In the genomic region with DNA sequence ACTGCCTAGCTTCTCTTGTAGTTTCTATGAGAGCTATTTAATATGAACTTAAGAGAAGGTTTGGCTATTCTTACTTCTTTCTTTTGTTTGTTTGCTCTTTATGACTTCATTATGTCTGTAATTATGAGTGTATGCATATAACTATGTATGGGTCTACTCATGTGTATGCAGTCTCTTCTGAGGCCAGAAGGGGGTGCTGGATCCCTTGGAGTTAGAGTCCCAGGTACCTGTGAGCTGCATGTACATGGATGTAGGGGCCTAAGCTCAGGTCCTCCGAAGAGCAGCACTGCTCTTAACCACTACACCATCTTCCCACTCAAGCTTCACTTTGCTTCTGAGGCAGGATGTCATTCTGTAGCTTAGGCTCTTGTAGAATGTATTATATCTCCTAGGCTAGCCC, we compare ENCODE assay signal across 9 mouse cellular contexts. TPM values are rescaled to one million over a fixed set of nuclear protein-coding genes. Genes with fewer than 3 reads are reported as not detected.
A peak's percentile ranks its signal among the peaks of the same experiment; 100 is the strongest.
DNase-seq lines count a peak whose midpoint lies in the region; ATAC-seq and TF ChIP-seq lines count a peak whose summit lies in the region.
"Had no signal": no experiment of that assay in that cellular context is flagged by ENCODE, and none has a peak within 500 bp of the region (broad histone marks: within the 10 kb centered on the region; RNA-seq: fewer than 3 reads in every experiment).

No protein-coding gene starts in this region.

- H3K9me3 ChIP-seq in MEL (replicated peaks; ENCODE audit: insufficient read depth, low read length), result no peaks in the 10 kb centered on the region
- no peaks in the 10 kb centered on the region for H3K9me3 ChIP-seq in hindbrain, embryonic 13.5 days

- H3K4me1 ChIP-seq in MEL (ENCODE audit: control insufficient read depth in 1 of 2, insufficient read depth in 2 of 2, low read length in 2 of 2), result peaks cover 4 to 6% of the 10 kb centered on the region in 2 experiments; a peak in 3 of 4 replicates
- H3K4me1 ChIP-seq in hindbrain, embryonic 13.5 days (replicated peaks), result peaks cover 13% of the 10 kb centered on the region

- H3K79me2 ChIP-seq in MEL (ENCODE audit: control insufficient read depth, insufficient read depth, low read length, poor library complexity), result peaks cover 6% of the 10 kb centered on the region

- no peak overlapping the region for H3K9ac ChIP-seq in MEL (ENCODE audit: control insufficient read depth, low read depth, low read length, poor library complexity, severe bottlenecking)
- H3K9ac ChIP-seq in hindbrain, embryonic 13.5 days, result no peak overlapping the region

- peak; percentile 84 for ATAC-seq in granulocyte monocyte progenitor cell, adult 5-6 weeks (replicated peaks; ENCODE audit: poor library complexity, severe bottlenecking)
- ATAC-seq in megakaryocyte-erythroid progenitor cell, adult 5-6 weeks (replicated peaks; ENCODE audit: low FRiP score, low TSS enrichment, poor library complexity, severe bottlenecking), result peak; percentile 90
- no peak for ATAC-seq in hindbrain, embryonic 13.5 days (ENCODE audit: low FRiP score)
- ATAC-seq: midbrain, embryonic 16.5 days had no signal

- TF ChIP-seq POLR2A in MEL (IDR thresholded peaks at IDR 0.05; ENCODE audit: control insufficient read depth in 1 of 2, insufficient read depth in 1 of 2, low read depth in 1 of 2, low read length in 2 of 2, poor library complexity in 1 of 2), result no peak

- peak; percentile 40 for TF ChIP-seq CTCF in left cerebral cortex, adult 2 months (IDR thresholded peaks at IDR 0.05)
- peak; percentile 46 to 69 (median 67) for TF ChIP-seq CTCF in MEL (IDR thresholded peaks at IDR 0.05 in 2 of 3, conservative IDR thresholded peaks at IDR 0.05 in 1 of 3; ENCODE audit: control insufficient read depth in 1 of 3, insufficient read depth in 1 of 3, low read depth in 2 of 3, low read length in 3 of 3, poor library complexity in 1 of 3, severe bottlenecking in 1 of 3)

- no peak overlapping the region for H3K4me3 ChIP-seq in left cerebral cortex, adult 2 months
- no peak overlapping the region for H3K4me3 ChIP-seq in MEL (ENCODE audit: control insufficient read depth in 1 of 2, insufficient read depth in 1 of 2, low read depth in 2 of 2, low read length in 2 of 2)
- H3K4me3 ChIP-seq in hindbrain, embryonic 13.5 days, result no peak overlapping the region

- H3K36me3 ChIP-seq in MEL (ENCODE audit: control insufficient read depth in 1 of 2, insufficient read depth in 2 of 2, low read length in 2 of 2), result peaks cover 5 to 9% of the 10 kb centered on the region in 2 experiments
- peaks cover 78% of the 10 kb centered on the region for H3K36me3 ChIP-seq in hindbrain, embryonic 13.5 days

- no peak overlapping the region for H3K4me2 ChIP-seq in hindbrain, embryonic 13.5 days

- 95% methylated on average over 1 of the region's 1 CpGs for WGBS in hindbrain, embryonic 13.5 days

- no peak for TF ChIP-seq EP300 in MEL (IDR thresholded peaks at IDR 0.05; ENCODE audit: low read depth in 1 of 2, low read length in 2 of 2)

- peak; percentile 47 for TF ChIP-seq RAD21 in MEL (IDR thresholded peaks at IDR 0.05; ENCODE audit: low read depth, low read length)

- DNase-seq in left cerebral cortex, adult 2 months (ENCODE audit: extremely low spot score in 1 of 2, low spot score in 2 of 2), result no peak
- DNase-seq in left cerebral cortex, postnatal 10 days (ENCODE audit: extremely low spot score in 1 of 2, low spot score in 2 of 2), result no peak
- peak; percentile 75 for DNase-seq in MEL (ENCODE audit: low read depth, low spot score)
- DNase-seq in heart, adult 9 months (ENCODE audit: low spot score in 2 of 2), result no peak
- DNase-seq in layer of hippocampus, postnatal 36 days, result no peak

- no peaks in the 10 kb centered on the region for H3K27me3 ChIP-seq in MEL (ENCODE audit: control insufficient read depth in 1 of 2, insufficient read depth in 2 of 2, low read length in 2 of 2)
- H3K27me3 ChIP-seq in hindbrain, embryonic 13.5 days, result no peaks in the 10 kb centered on the region

- H3K27ac ChIP-seq in left cerebral cortex, adult 2 months, result no peak overlapping the region
- H3K27ac ChIP-seq in MEL (ENCODE audit: control insufficient read depth, low read depth, low read length), result no peak overlapping the region
- no peak overlapping the region for H3K27ac ChIP-seq in hindbrain, embryonic 13.5 days

- intact Hi-C loops in left cerebral cortex, adult 2 months (cut with DNase I), result no loop called here
- intact Hi-C loops in left cerebral cortex, postnatal 10 days (cut with DNase I), result no loop called here

TF ChIP-seq in MEL, 35 proteins besides CTCF, POLR2A, EP300 and RAD21:
- peak; percentile 53 for TF ChIP-seq SMC3 (IDR thresholded peaks at IDR 0.05; ENCODE audit: low read depth, low read length)
- TF ChIP-seq ZC3H11A (IDR thresholded peaks at IDR 0.05; ENCODE audit: low read depth, low read length), result peak; percentile 22; the same call in 1 of the 2 replicates
- TF ChIP-seq TCF12 (IDR thresholded peaks at IDR 0.05; ENCODE audit: low read depth, low read length), result no peak

RNA-seq across cellular contexts. Expression of a gene that starts 5.3 kb away (rescaled TPM):
- total RNA-seq in left cerebral cortex, adult 2 months (2021), result 10 to 100 TPM; 79.0 to 79.7 TPM
- total RNA-seq in left cerebral cortex, postnatal 10 days (2021), result 10 to 100 TPM; 66.9 to 71.9 TPM
- 38.5 and 39.1 TPM in 2 replicates for total RNA-seq in MEL (2012; rRNA removed)
- 10 to 100 TPM in 1 of 2 experiments, not detected in 1; 34.7 TPM for polyA plus RNA-seq in MEL (2012; ENCODE audit: insufficient read depth in 1 of 2, insufficient read length in 2 of 2, low read depth in 1 of 2, low replicate concordance in 2 of 2, missing spikeins in 1 of 2)
- total RNA-seq in granulocyte monocyte progenitor cell, adult 5-6 weeks (2014; fragmentation: Nextera tagmentation), result 29.9 and 35.6 TPM in 2 replicates
- 57.8 and 87.8 TPM in 2 replicates for total RNA-seq in granulocyte monocyte progenitor cell, adult 5-6 weeks (2017)
- total RNA-seq in megakaryocyte-erythroid progenitor cell, adult 5-6 weeks (2014; fragmentation: Nextera tagmentation), result 24.2 and 31.7 TPM in 2 replicates
- total RNA-seq in megakaryocyte-erythroid progenitor cell, adult 5-6 weeks (2017), result 74.8 and 110 TPM in 2 replicates
- 174 and 178 TPM in 2 replicates for polyA plus RNA-seq in hindbrain, embryonic 13.5 days (2015; fragmentation: Nextera tagmentation; extraction: Ambion mirVana)
- total RNA-seq in layer of hippocampus, postnatal 36 days (2021), result 10 to 100 TPM; 87.9 to 89.4 TPM

RNA-seq across cellular contexts. Expression of a gene that starts 5.4 kb away (rescaled TPM):
- 100 to 1,000 TPM; 164 to 181 TPM for total RNA-seq in left cerebral cortex, adult 2 months (2021)
- total RNA-seq in left cerebral cortex, postnatal 10 days (2021), result 100 to 1,000 TPM; 167 to 168 TPM
- total RNA-seq in MEL (2012; rRNA removed), result 175 and 194 TPM in 2 replicates
- 100 to 1,000 TPM in 1 of 2 experiments, not detected in 1; 235 TPM for polyA plus RNA-seq in MEL (2012; ENCODE audit: insufficient read depth in 1 of 2, insufficient read length in 2 of 2, low read depth in 1 of 2, low replicate concordance in 2 of 2, missing spikeins in 1 of 2)
- total RNA-seq in granulocyte monocyte progenitor cell, adult 5-6 weeks (2014; fragmentation: Nextera tagmentation), result 135 and 146 TPM in 2 replicates
- total RNA-seq in granulocyte monocyte progenitor cell, adult 5-6 weeks (2017), result 325 and 367 TPM in 2 replicates
- total RNA-seq in megakaryocyte-erythroid progenitor cell, adult 5-6 weeks (2014; fragmentation: Nextera tagmentation), result 224 and 246 TPM in 2 replicates
- 650 and 683 TPM in 2 replicates for total RNA-seq in megakaryocyte-erythroid progenitor cell, adult 5-6 weeks (2017)
- 201 and 205 TPM in 2 replicates for polyA plus RNA-seq in hindbrain, embryonic 13.5 days (2015; fragmentation: Nextera tagmentation; extraction: Ambion mirVana)
- total RNA-seq in layer of hippocampus, postnatal 36 days (2021), result 100 to 1,000 TPM; 148 to 156 TPM

RNA-seq across cellular contexts. Expression of a gene that starts 17.2 kb away (rescaled TPM):
- 10 to 100 TPM; 69.2 to 76.6 TPM for total RNA-seq in left cerebral cortex, adult 2 months (2021)
- total RNA-seq in left cerebral cortex, postnatal 10 days (2021), result 10 to 100 TPM; 58.8 to 59.4 TPM
- 54.9 and 56.6 TPM in 2 replicates for total RNA-seq in MEL (2012; rRNA removed)
- 10 to 100 TPM in 1 of 2 experiments, not detected in 1; 72.6 TPM for polyA plus RNA-seq in MEL (2012; ENCODE audit: insufficient read depth in 1 of 2, insufficient read length in 2 of 2, low read depth in 1 of 2, low replicate concordance in 2 of 2, missing spikeins in 1 of 2)
- 60.0 and 67.3 TPM in 2 replicates for total RNA-seq in granulocyte monocyte progenitor cell, adult 5-6 weeks (2014; fragmentation: Nextera tagmentation)
- 63.7 and 66.7 TPM in 2 replicates for total RNA-seq in granulocyte monocyte progenitor cell, adult 5-6 weeks (2017)
- 75.8 and 103 TPM in 2 replicates for total RNA-seq in megakaryocyte-erythroid progenitor cell, adult 5-6 weeks (2014; fragmentation: Nextera tagmentation)
- 74.3 and 77.6 TPM in 2 replicates for total RNA-seq in megakaryocyte-erythroid progenitor cell, adult 5-6 weeks (2017)
- 107 and 110 TPM in 2 replicates for polyA plus RNA-seq in hindbrain, embryonic 13.5 days (2015; fragmentation: Nextera tagmentation; extraction: Ambion mirVana)
- 10 to 100 TPM; 66.1 to 76.4 TPM for total RNA-seq in layer of hippocampus, postnatal 36 days (2021)

RNA-seq across cellular contexts. Expression of a gene that starts 33.7 kb away (rescaled TPM):
- total RNA-seq in left cerebral cortex, adult 2 months (2021), result not detected
- not detected for total RNA-seq in left cerebral cortex, postnatal 10 days (2021)
- total RNA-seq in MEL (2012; rRNA removed), result 1.4 TPM in 1 of 2 replicates, not detected in the other
- under 1 TPM in 1 of 2 experiments, not detected in 1; 0.19 TPM for polyA plus RNA-seq in MEL (2012; ENCODE audit: insufficient read depth in 1 of 2, insufficient read length in 2 of 2, low read depth in 1 of 2, low replicate concordance in 2 of 2, missing spikeins in 1 of 2)
- total RNA-seq in granulocyte monocyte progenitor cell, adult 5-6 weeks (2014; fragmentation: Nextera tagmentation), result not detected in 2 replicates
- total RNA-seq in granulocyte monocyte progenitor cell, adult 5-6 weeks (2017), result not detected in 2 replicates
- total RNA-seq in megakaryocyte-erythroid progenitor cell, adult 5-6 weeks (2014; fragmentation: Nextera tagmentation), result not detected in 2 replicates
- total RNA-seq in megakaryocyte-erythroid progenitor cell, adult 5-6 weeks (2017), result not detected in 2 replicates
- not detected in 2 replicates for polyA plus RNA-seq in hindbrain, embryonic 13.5 days (2015; fragmentation: Nextera tagmentation; extraction: Ambion mirVana)
- total RNA-seq in layer of hippocampus, postnatal 36 days (2021), result not detected
- polyA plus RNA-seq: midbrain, embryonic 16.5 days had no signal
